Mouse (Mus musculus): ENCODE measurements at regions not wholly inside any gene's neighbourhood (a gene's known extent, or its start where the extent isn't known, plus 50 kb on each side); places are given as distances from the start of the nearest gene placed in this dataset.
"Not testable (repeated sequence)": the region's sequence is repeated elsewhere in the genome, so short reads cannot be mapped to it uniquely, and the experiment has no call there.

- no peak overlapping the region for H3K4me3 ChIP-seq
- no peak overlapping the region for H3K27ac ChIP-seq
- H3K9me3 ChIP-seq (replicated peaks) = no peaks in the 10 kb centered on the region
- no peak for DNase-seq (ENCODE audit: low spot score)
- 90% methylated on average over 11 of the region's 11 CpGs for WGBS
- H3K36me3 ChIP-seq = no peaks in the 10 kb centered on the region
- no peaks in the 10 kb centered on the region for H3K4me1 ChIP-seq
- no peaks in the 10 kb centered on the region for H3K27me3 ChIP-seq (ENCODE audit: low read depth, poor library complexity, severe bottlenecking)
These were observed 401.2 kb upstream of the Jmjd1c start for GRCm38 (mm10) chr10:66694549-66695285.

GRCm38 (mm10) chr10:66714926-66715325, 381.0 kb upstream of the Jmjd1c start:
- not testable (repeated sequence) for H3K9me3 ChIP-seq (replicated peaks); H3K36me3 ChIP-seq; H3K4me3 ChIP-seq; H3K27me3 ChIP-seq (ENCODE audit: low read depth, poor library complexity, severe bottlenecking); H3K4me1 ChIP-seq; H3K27ac ChIP-seq; DNase-seq (ENCODE audit: low spot score)
- WGBS = 94% methylated on average over 9 of the region's 9 CpGs

- H3K36me3 ChIP-seq = no peaks in the 10 kb centered on the region
- H3K27ac ChIP-seq = no peak overlapping the region
- H3K27me3 ChIP-seq (ENCODE audit: low read depth, poor library complexity, severe bottlenecking) = no peaks in the 10 kb centered on the region
- 74% methylated on average over 7 of the region's 7 CpGs for WGBS
- no peak for DNase-seq (ENCODE audit: low spot score)
- H3K9me3 ChIP-seq (replicated peaks) = no peaks in the 10 kb centered on the region
- no peak overlapping the region for H3K4me3 ChIP-seq
- no peaks in the 10 kb centered on the region for H3K4me1 ChIP-seq
These were observed 378.0 kb upstream of the Jmjd1c start for GRCm38 (mm10) chr10:66717909-66718308.

- H3K4me1 ChIP-seq = no peaks in the 10 kb centered on the region
- no peaks in the 10 kb centered on the region for H3K9me3 ChIP-seq (replicated peaks)
- H3K27ac ChIP-seq = no peak overlapping the region
- 91% methylated on average over 11 of the region's 11 CpGs for WGBS
- no peak for DNase-seq (ENCODE audit: low spot score)
- no peaks in the 10 kb centered on the region for H3K27me3 ChIP-seq (ENCODE audit: low read depth, poor library complexity, severe bottlenecking)
- no peaks in the 10 kb centered on the region for H3K36me3 ChIP-seq
- H3K4me3 ChIP-seq = no peak overlapping the region
These were observed 376.1 kb upstream of the Jmjd1c start for GRCm38 (mm10) chr10:66719796-66720195.

- Histone ChIP-seq H3K4me1 (no peaks in the 10 kb centered on the region), H3K27ac (no peak overlapping the region), H3K36me3 (no peaks in the 10 kb centered on the region), H3K4me3 (no peak overlapping the region), H3K27me3 (ENCODE audit: low read depth, poor library complexity, severe bottlenecking) (no peaks in the 10 kb centered on the region), H3K9me3 (replicated peaks) (no peaks in the 10 kb centered on the region)
- DNase-seq (ENCODE audit: low spot score) = no peak
- 96% methylated on average over 5 of the region's 5 CpGs for WGBS
These were observed 362.3 kb upstream of the Jmjd1c start for GRCm38 (mm10) chr10:66733631-66734030.

- 74% methylated on average over 5 of the region's 5 CpGs for WGBS
- Histone ChIP-seq H3K4me1 (no peaks in the 10 kb centered on the region), H3K9me3 (replicated peaks) (no peaks in the 10 kb centered on the region), H3K4me3 (no peak overlapping the region), H3K27ac (no peak overlapping the region), H3K36me3 (no peaks in the 10 kb centered on the region), H3K27me3 (ENCODE audit: low read depth, poor library complexity, severe bottlenecking) (no peaks in the 10 kb centered on the region)
- no peak for DNase-seq (ENCODE audit: low spot score)
These were observed 361.1 kb upstream of the Jmjd1c start for GRCm38 (mm10) chr10:66734853-66735252.

- H3K4me1 ChIP-seq = no peaks in the 10 kb centered on the region
- no peaks in the 10 kb centered on the region for H3K27me3 ChIP-seq (ENCODE audit: low read depth, poor library complexity, severe bottlenecking)
- no peak overlapping the region for H3K27ac ChIP-seq
- no peak overlapping the region for H3K4me3 ChIP-seq
- no peaks in the 10 kb centered on the region for H3K9me3 ChIP-seq (replicated peaks)
- no peaks in the 10 kb centered on the region for H3K36me3 ChIP-seq
- DNase-seq (ENCODE audit: low spot score) = no peak
- 77% methylated on average over 6 of the region's 7 CpGs for WGBS
These were observed 356.9 kb upstream of the Jmjd1c start for GRCm38 (mm10) chr10:66739017-66739416.

GRCm38 (mm10) chr10:66741819-66742218, 354.1 kb upstream of the Jmjd1c start:
- Histone ChIP-seq H3K4me3 (no peak overlapping the region), H3K9me3 (replicated peaks) (no peaks in the 10 kb centered on the region), H3K36me3 (no peaks in the 10 kb centered on the region), H3K27me3 (ENCODE audit: low read depth, poor library complexity, severe bottlenecking) (no peaks in the 10 kb centered on the region), H3K4me1 (no peaks in the 10 kb centered on the region), H3K27ac (no peak overlapping the region)
- 66% methylated on average over 3 of the region's 3 CpGs for WGBS
- peak; percentile 32 for DNase-seq (ENCODE audit: low spot score)

GRCm38 (mm10) chr10:66743254-66743653, 352.7 kb upstream of the Jmjd1c start:
- H3K9me3 ChIP-seq (replicated peaks) = no peaks in the 10 kb centered on the region
- 88% methylated on average over 6 of the region's 6 CpGs for WGBS
- no peaks in the 10 kb centered on the region for H3K27me3 ChIP-seq (ENCODE audit: low read depth, poor library complexity, severe bottlenecking)
- no peaks in the 10 kb centered on the region for H3K4me1 ChIP-seq
- no peaks in the 10 kb centered on the region for H3K36me3 ChIP-seq
- no peak for DNase-seq (ENCODE audit: low spot score)
- H3K27ac ChIP-seq = no peak overlapping the region
- H3K4me3 ChIP-seq = no peak overlapping the region

- H3K36me3 ChIP-seq = no peaks in the 10 kb centered on the region
- no peaks in the 10 kb centered on the region for H3K9me3 ChIP-seq (replicated peaks)
- H3K27me3 ChIP-seq (ENCODE audit: low read depth, poor library complexity, severe bottlenecking) = no peaks in the 10 kb centered on the region
- H3K4me1 ChIP-seq = no peaks in the 10 kb centered on the region
- DNase-seq (ENCODE audit: low spot score) = no peak
- no peak overlapping the region for H3K27ac ChIP-seq
- no peak overlapping the region for H3K4me3 ChIP-seq
- WGBS = 96% methylated on average over 10 of the region's 10 CpGs
These were observed 350.1 kb upstream of the Jmjd1c start for GRCm38 (mm10) chr10:66745871-66746270.

- Histone ChIP-seq H3K27ac (no peak overlapping the region), H3K4me3 (no peak overlapping the region), H3K36me3 (no peaks in the 10 kb centered on the region), H3K4me1 (no peaks in the 10 kb centered on the region), H3K9me3 (replicated peaks) (no peaks in the 10 kb centered on the region), H3K27me3 (ENCODE audit: low read depth, poor library complexity, severe bottlenecking) (no peaks in the 10 kb centered on the region)
- WGBS = 93% methylated on average over 7 of the region's 7 CpGs
- DNase-seq (ENCODE audit: low spot score) = no peak
These were observed 343.6 kb upstream of the Jmjd1c start for GRCm38 (mm10) chr10:66752237-66752810.

GRCm38 (mm10) chr10:66756866-66757265, 339.1 kb upstream of the Jmjd1c start:
- Histone ChIP-seq H3K4me1 (no peaks in the 10 kb centered on the region), H3K27me3 (ENCODE audit: low read depth, poor library complexity, severe bottlenecking) (no peaks in the 10 kb centered on the region), H3K9me3 (replicated peaks) (no peaks in the 10 kb centered on the region), H3K4me3 (no peak overlapping the region), H3K36me3 (no peaks in the 10 kb centered on the region), H3K27ac (no peak overlapping the region)
- 80% methylated on average over 4 of the region's 4 CpGs for WGBS
- no peak for DNase-seq (ENCODE audit: low spot score)

- H3K9me3 ChIP-seq (replicated peaks) = no peaks in the 10 kb centered on the region; the same call in 1 of the 2 replicates
- DNase-seq (ENCODE audit: low spot score) = peak; percentile 36
- H3K4me3 ChIP-seq = no peak overlapping the region
- H3K36me3 ChIP-seq = no peaks in the 10 kb centered on the region
- 48% methylated on average over 21 of the region's 21 CpGs for WGBS
- H3K27ac ChIP-seq = no peak overlapping the region
- H3K4me1 ChIP-seq = peaks cover 5% of the 10 kb centered on the region
- H3K27me3 ChIP-seq (ENCODE audit: low read depth, poor library complexity, severe bottlenecking) = no peaks in the 10 kb centered on the region
These were observed 325.5 kb upstream of the Jmjd1c start for GRCm38 (mm10) chr10:66770161-66771030.

Measured in limb, embryonic 10.5 days (tissue).